Mouse (Mus musculus) heart, embryonic 12.5 days (tissue): ENCODE results near the gene Hoxd11. TPM values are rescaled to one million over a fixed set of nuclear protein-coding genes. Genes with fewer than 3 reads are reported as not detected.

ENCODE experiments used
- ATAC-seq: fragments of 200-750 bp; cut with Nextera tagmentation; 2 replicates; pipeline ENCODE4 v1.8.0; 2017; ENCODE audit warnings: moderate TSS enrichment, moderate library complexity; ENCODE audit not compliant: insufficient number of reproducible peaks, low FRiP score
- H3K27ac ChIP-seq: fragments of 300-500 bp; sonication (generic); 2 replicates; pipeline ENCODE4 v1.5.1; 2016; ENCODE audit warnings: mild to moderate bottlenecking, moderate library complexity; ENCODE audit not compliant: poor library complexity, severe bottlenecking
- H3K27me3 ChIP-seq: fragments of 300-500 bp; sonication (generic); replicated peaks from 2 replicates; pipeline ENCODE4 v1.6.1; 2016; ENCODE audit warnings: mild to moderate bottlenecking, moderate library complexity
- H3K36me3 ChIP-seq: fragments of 300-500 bp; sonication (generic); 2 replicates; pipeline ENCODE4 v1.6.1; 2016; ENCODE audit warnings: mild to moderate bottlenecking, moderate library complexity
- H3K4me1 ChIP-seq: fragments of 300-500 bp; sonication (generic); replicated peaks from 2 replicates; pipeline ENCODE4 v1.6.1; 2016; ENCODE audit warnings: mild to moderate bottlenecking
- H3K4me2 ChIP-seq: fragments of 300-500 bp; sonication (generic); 2 replicates; pipeline ENCODE4 v1.6.1; 2016; ENCODE audit warnings: mild to moderate bottlenecking, moderate library complexity
- H3K4me3 ChIP-seq: fragments of 300-500 bp; sonication (generic); 2 replicates; pipeline ENCODE4 v1.5.1; 2016; ENCODE audit warnings: mild to moderate bottlenecking
- H3K9ac ChIP-seq: fragments of 300-500 bp; sonication (generic); 2 replicates; pipeline ENCODE4 v1.6.1; 2016; ENCODE audit warnings: mild to moderate bottlenecking, moderate library complexity
- H3K9me3 ChIP-seq: fragments of 300-500 bp; sonication (generic); replicated peaks from 2 replicates; pipeline ENCODE4 v1.6.1; 2016; ENCODE audit warnings: mild to moderate bottlenecking, moderate library complexity
- WGBS: fragments of 180-500 bp; shearing (Covaris S2); methylation state at CpG from one replicate; pipeline ENCODE4 v1.1.7; 2016; 5-methylcytosine and 5-hydroxymethylcytosine counted together
- polyA plus RNA-seq: library from polyadenylated mRNA; unstranded; fragments of >200 nt; fragmentation: Nextera tagmentation; extraction: Ambion mirVana; gene quantifications from 2 replicates; pipeline ENCODE4 v1.2.1, GENCODE M21; 2016

Hoxd11 gene
- polyA plus RNA-seq, 1 experiment from 2014 or later: not detected

GRCm38 (mm10) chr2:74715504-74716241, 36.3 kb downstream of the Hoxd11 start:
- Histone ChIP-seq H3K4me2 (peak overlapping the region; percentile 67), H3K4me3 (peak overlapping the region; percentile 35), H3K36me3 (no peaks in the 10 kb centered on the region), H3K9ac (no peak overlapping the region), H3K4me1 (peaks cover 13% of the 10 kb centered on the region), H3K27me3 (peaks cover 96% of the 10 kb centered on the region), H3K27ac (no peak overlapping the region), H3K9me3 (no peaks in the 10 kb centered on the region)
- WGBS: 5% methylated on average over 26 of the region's 26 CpGs
- peak; percentile 45; the same call in 1 of the 2 replicates for ATAC-seq

DNA sequence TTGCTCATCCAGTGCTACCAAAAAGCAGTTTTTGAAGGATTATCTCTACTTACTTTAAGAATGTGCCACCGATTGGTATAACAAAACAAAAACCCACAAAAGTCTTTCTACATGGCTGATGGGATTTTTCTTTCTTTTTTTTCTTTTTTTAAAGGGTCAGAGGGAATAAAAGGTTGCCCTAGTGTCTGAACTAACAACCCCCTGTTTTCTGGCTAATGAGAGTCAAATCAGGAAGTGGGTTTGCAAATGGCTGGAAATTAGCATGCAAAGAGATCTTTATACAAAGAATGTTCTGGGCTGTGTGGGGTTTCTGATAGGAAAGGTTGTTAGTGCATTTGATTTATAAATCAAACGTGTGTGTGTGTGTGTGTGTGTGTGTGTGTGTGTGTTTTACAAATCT, 41.0 kb downstream of the Hoxd11 start:
- H3K4me1 ChIP-seq: 0 out of 2 replicates have a peak, but pooled peaks cover 3% of the 10 kb centered on the region
- ATAC-seq: no peak
- H3K9ac ChIP-seq: no peak overlapping the region
- peaks cover 99% of the 10 kb centered on the region for H3K27me3 ChIP-seq
- H3K4me3 ChIP-seq: no peak overlapping the region
- 11% methylated on average over 2 of the region's 2 CpGs for WGBS
- no peak overlapping the region for H3K27ac ChIP-seq
- no peak overlapping the region for H3K4me2 ChIP-seq
- no peaks in the 10 kb centered on the region for H3K36me3 ChIP-seq
- no peaks in the 10 kb centered on the region for H3K9me3 ChIP-seq

DNA sequence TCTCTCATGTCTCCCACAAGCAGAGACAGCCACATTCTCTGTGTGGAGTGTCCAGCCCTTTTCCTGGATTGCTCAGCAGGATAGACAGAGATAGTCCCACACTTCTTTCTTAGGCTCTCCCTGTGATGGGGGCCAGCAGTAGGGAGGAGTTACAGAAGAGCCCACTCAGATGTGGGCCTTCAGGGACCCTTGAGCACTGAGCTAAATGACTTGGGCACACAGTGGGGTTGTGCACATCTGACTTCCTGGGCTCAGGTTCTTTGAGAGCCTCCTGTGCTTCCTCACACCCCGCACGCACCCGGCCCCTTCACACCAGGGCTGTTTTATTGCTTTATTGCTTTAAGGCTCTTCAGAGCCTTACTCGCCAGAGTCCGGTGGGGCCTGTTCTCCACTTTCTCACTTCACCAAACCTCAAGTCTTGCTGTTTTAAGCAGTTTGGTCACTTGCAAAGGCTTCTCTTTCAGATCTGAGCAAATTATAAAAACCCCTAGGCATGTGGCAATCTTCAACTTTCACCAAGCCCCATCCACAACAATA, 41.7 kb downstream of the Hoxd11 start:
- H3K4me1 ChIP-seq: 0 out of 2 replicates have a peak, but pooled peaks cover under 1% of the 10 kb centered on the region
- H3K4me2 ChIP-seq: no peak overlapping the region
- peaks cover 98% of the 10 kb centered on the region for H3K27me3 ChIP-seq
- H3K36me3 ChIP-seq: no peaks in the 10 kb centered on the region
- no peak overlapping the region for H3K4me3 ChIP-seq
- no peaks in the 10 kb centered on the region for H3K9me3 ChIP-seq
- WGBS: 10% methylated on average over 5 of the region's 5 CpGs
- no peak for ATAC-seq
- no peak overlapping the region for H3K27ac ChIP-seq
- no peak overlapping the region for H3K9ac ChIP-seq

GRCm38 (mm10) chr2:74721882-74722281, 42.5 kb downstream of the Hoxd11 start:
- Histone ChIP-seq H3K27me3 (peaks cover 98% of the 10 kb centered on the region), H3K9me3 (no peaks in the 10 kb centered on the region), H3K4me1 (no peaks in the 10 kb centered on the region), H3K9ac (no peak overlapping the region), H3K36me3 (no peaks in the 10 kb centered on the region), H3K4me2 (no peak overlapping the region), H3K27ac (no peak overlapping the region), H3K4me3 (no peak overlapping the region)
- ATAC-seq: no peak
- 12% methylated on average over 6 of the region's 6 CpGs for WGBS

DNA sequence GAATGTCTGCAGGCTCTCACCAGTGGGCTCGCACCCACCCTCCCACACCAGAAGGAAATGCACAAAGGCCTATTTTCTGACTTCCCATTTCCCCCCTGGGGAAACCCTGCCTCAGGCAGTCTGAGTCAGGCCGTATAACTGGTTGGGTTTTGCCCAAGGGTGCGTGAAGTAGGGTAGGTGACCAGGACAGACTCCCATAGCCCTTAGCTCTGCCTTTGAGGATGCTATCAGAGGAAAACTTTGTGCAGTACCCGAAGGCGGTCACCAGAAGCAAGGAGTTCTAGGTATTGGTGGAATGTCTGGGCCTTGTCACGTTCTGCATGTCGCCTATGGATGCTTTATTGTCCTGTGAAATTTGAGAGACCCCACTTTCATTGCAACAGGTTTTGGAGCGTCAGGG, 43.6 kb downstream of the Hoxd11 start:
- Histone ChIP-seq H3K9me3 (no peaks in the 10 kb centered on the region), H3K27me3 (peaks cover 98% of the 10 kb centered on the region), H3K36me3 (no peaks in the 10 kb centered on the region), H3K4me1 (peaks cover 9% of the 10 kb centered on the region), H3K4me3 (no peak overlapping the region), H3K9ac (no peak overlapping the region), H3K27ac (no peak overlapping the region), H3K4me2 (no peak overlapping the region)
- no peak for ATAC-seq
- 9% methylated on average over 8 of the region's 8 CpGs for WGBS

DNA sequence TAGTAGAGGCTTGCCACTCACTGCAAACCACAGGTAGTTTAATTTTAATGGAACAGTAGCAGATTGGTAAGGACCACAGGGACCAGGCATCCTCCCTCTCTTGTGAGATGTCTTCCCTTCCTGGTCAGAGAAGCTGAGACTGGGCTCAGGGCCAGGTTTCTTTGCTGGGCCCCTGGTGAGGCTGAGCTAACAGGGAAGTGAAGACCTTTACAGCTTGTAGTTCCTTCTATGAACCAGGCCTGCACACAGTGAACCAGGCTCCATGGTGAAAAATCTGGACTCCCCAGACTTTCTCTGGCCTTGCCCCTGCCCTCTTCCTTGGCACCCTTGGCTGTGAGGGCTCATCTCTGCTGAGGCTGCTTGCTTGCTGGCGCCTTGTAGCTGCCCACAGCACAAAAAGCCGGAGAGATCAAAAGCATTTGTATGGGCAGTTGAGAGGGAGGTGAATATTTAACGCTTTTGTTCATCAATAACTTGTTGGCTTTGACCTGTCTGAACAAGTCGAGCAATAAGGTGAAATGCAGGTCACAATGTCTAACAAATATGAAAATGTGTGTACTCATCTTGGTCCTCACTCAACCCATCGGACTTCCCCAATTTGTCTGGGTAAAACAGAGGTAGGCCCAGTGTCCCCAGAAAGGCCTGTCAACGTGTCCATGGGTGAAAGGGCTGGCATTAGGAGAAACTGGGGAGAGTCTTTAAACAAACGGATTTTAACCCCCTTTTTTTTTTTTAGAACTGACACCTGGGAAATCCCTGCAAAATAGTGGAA, 45.1 kb downstream of the Hoxd11 start:
- H3K4me1 ChIP-seq: peaks cover 10% of the 10 kb centered on the region
- WGBS: 21% methylated on average over 7 of the region's 7 CpGs
- H3K4me3 ChIP-seq: no peak overlapping the region
- no peaks in the 10 kb centered on the region for H3K36me3 ChIP-seq
- H3K9ac ChIP-seq: no peak overlapping the region
- ATAC-seq: no peak
- H3K27me3 ChIP-seq: peaks cover 96% of the 10 kb centered on the region
- no peak overlapping the region for H3K27ac ChIP-seq
- no peaks in the 10 kb centered on the region for H3K9me3 ChIP-seq
- H3K4me2 ChIP-seq: no peak overlapping the region

DNA sequence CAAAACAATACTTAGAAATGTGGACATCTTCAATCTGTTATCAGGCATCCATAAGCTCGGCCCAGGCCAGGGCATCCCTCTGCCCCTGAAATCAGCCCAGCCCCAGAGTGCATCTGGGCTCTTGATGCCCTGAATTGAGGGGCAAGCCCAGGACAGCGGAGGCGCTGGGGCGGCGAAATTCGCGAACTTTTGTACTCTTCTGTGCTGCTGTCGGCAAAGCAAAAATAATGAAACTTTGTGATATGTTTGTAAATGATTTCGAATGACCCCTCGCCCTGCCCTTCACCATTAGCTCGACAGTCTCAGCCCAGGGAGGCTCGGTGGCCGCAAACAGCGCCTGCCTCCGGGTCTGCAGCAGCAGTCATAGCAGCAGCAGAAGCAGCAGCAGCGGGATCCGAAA, 45.8 kb downstream of the Hoxd11 start:
- Histone ChIP-seq H3K9me3 (no peaks in the 10 kb centered on the region), H3K9ac (no peak overlapping the region), H3K4me1 (peaks cover 10% of the 10 kb centered on the region), H3K4me2 (no peak overlapping the region), H3K4me3 (no peak overlapping the region), H3K27me3 (peaks cover 94% of the 10 kb centered on the region), H3K36me3 (no peaks in the 10 kb centered on the region), H3K27ac (no peak overlapping the region)
- no peak for ATAC-seq
- 2% methylated on average over 17 of the region's 17 CpGs for whole genome bisulfite sequencing

DNA sequence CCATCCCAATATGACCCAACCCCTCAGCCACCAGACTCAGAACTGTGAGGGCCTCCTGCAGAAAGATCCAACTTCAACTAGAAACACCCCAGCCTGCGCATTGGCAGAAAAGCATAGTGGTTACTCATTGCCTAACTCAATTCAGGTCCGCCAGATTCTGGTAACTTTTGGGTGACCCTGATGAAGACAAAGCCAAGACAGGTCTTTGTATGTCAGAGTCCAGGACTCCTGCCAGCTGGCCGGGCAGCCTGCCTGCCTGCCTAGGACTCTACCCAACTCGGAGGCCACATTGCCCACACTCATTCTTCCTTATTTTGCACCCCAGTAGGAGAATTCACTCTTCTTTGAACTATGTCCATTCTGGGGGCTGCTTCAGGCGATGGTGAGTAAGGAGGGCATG, 47.2 kb downstream of the Hoxd11 start, which contains the start of gene Gm28230:
TSS of gene Gm28230 (plus strand) at position 178 of the 400 bp plus-strand sequence.
- ATAC-seq: no peak
- H3K27ac ChIP-seq: no peak within 1 kb of the TSS
- 7% methylated on average over 5 of the region's 5 CpGs for WGBS
- H3K4me2 ChIP-seq: peak within 1 kb of the TSS; percentile 62
- no peak within 1 kb of the TSS for H3K9ac ChIP-seq
- H3K36me3 ChIP-seq: no peaks in the 10 kb centered on the region
- peaks cover 93% of the 10 kb centered on the region for H3K27me3 ChIP-seq
- H3K4me1 ChIP-seq: peaks cover 10% of the 10 kb centered on the region
- H3K9me3 ChIP-seq: no peaks in the 10 kb centered on the region
- peak within 1 kb of the TSS; percentile 42 for H3K4me3 ChIP-seq

DNA sequence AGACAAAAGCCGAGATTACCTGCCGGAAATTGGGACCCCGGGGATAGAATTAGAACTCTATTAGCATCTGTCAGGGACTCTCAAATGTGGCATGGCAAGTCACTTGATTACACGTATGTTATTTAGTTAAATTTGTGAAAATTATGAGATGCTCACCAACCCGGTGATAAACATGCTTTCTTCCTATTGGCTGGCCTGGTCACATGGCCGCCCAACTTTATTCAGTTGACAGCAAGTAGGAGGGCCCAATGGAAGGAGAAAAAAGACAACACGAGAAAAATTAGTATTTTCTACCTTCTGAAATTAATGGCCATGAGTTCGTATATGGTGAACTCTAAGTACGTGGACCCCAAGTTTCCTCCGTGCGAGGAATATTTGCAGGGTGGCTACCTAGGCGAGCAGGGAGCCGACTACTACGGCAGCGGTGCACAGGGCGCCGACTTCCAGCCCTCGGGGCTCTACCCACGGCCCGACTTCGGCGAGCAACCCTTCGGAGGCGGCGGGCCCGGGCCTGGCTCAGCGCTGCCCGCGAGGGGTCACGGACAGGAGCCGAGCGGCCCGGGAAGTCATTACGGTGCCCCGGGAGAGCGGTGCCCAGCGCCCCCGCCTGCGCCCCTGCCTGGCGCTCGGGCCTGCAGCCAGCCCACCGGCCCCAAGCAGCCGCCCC, 47.7 kb downstream of the Hoxd11 start:
- Histone ChIP-seq H3K4me1 (peaks cover 10% of the 10 kb centered on the region), H3K9ac (no peak overlapping the region), H3K4me3 (peak overlapping the region; percentile 42), H3K27me3 (peaks cover 93% of the 10 kb centered on the region), H3K27ac (no peak overlapping the region), H3K4me2 (peak overlapping the region; percentile 62), H3K36me3 (no peaks in the 10 kb centered on the region), H3K9me3 (no peaks in the 10 kb centered on the region)
- whole genome bisulfite sequencing: under 1% methylated on average over 43 of the region's 43 CpGs
- ATAC-seq: no peak

GRCm38 (mm10) chr2:74727640-74728302, 48.4 kb downstream of the Hoxd11 start:
- H3K9me3 ChIP-seq: no peaks in the 10 kb centered on the region
- no peak overlapping the region for H3K9ac ChIP-seq
- H3K4me1 ChIP-seq: peaks cover 11% of the 10 kb centered on the region
- no peaks in the 10 kb centered on the region for H3K36me3 ChIP-seq
- peaks cover 94% of the 10 kb centered on the region for H3K27me3 ChIP-seq
- no peak for ATAC-seq
- 2% methylated on average over 25 of the region's 25 CpGs for WGBS
- peak overlapping the region; percentile 62 for H3K4me2 ChIP-seq
- peak overlapping the region; percentile 42 for H3K4me3 ChIP-seq
- no peak overlapping the region for H3K27ac ChIP-seq
